Mouse (Mus musculus): ENCODE measurements at regions not wholly inside any gene's neighbourhood (a gene's known extent, or its start where the extent isn't known, plus 50 kb on each side); places are given as distances from the start of the nearest gene placed in this dataset.

DNA sequence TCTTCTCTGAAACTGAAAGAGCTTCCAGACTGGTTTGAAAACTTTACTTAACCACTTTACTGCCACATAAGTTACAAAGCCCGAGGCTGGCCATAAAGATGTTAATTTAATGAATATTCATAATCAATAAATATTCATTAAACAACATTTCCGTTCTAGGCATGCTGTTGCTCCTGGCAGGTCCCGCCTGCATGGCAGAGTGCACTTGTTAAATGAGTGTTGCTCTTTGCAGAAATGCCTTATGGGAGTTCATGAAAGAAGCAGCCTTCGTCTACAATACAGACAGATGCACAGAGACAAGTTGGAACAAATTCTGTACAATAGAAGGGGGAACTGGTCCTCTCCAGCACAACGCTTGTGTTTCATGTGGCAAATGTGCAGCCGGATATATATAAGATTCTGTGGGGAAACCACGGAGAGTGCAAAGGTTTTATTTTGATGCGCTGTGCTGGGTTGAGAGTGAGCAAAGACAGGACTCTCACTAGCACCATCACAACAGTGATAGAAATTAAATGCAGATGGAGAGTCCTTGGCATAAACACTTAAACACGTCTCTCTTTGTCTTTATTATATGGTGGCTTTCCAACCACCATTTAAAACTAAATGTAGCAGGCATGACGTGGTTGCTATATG lies 1034.2 kb downstream of the Ttll7 start:
- H3ac ChIP-seq (ENCODE audit: control insufficient read depth, insufficient read length, low read depth), result no peak overlapping the region
- TF ChIP-seq FOSL1 (IDR thresholded peaks at IDR 0.05; ENCODE audit: insufficient read depth, low read length, poor library complexity, severe bottlenecking) (no peak), MAX (IDR thresholded peaks at IDR 0.05) (no peak)
- H3K79me2 ChIP-seq (ENCODE audit: control insufficient read depth, insufficient read depth), result no peaks in the 10 kb centered on the region
- H3K79me3 ChIP-seq (ENCODE audit: low read depth), result no peaks in the 10 kb centered on the region
- no peaks in the 10 kb centered on the region for H3K36me3 ChIP-seq (ENCODE audit: control insufficient read depth, insufficient read depth)
- H3K27me3 ChIP-seq (ENCODE audit: control insufficient read depth, insufficient read depth, insufficient read length), result no peaks in the 10 kb centered on the region
- no peak overlapping the region for H3K4me3 ChIP-seq (ENCODE audit: insufficient read depth, poor library complexity, severe bottlenecking)

DNA sequence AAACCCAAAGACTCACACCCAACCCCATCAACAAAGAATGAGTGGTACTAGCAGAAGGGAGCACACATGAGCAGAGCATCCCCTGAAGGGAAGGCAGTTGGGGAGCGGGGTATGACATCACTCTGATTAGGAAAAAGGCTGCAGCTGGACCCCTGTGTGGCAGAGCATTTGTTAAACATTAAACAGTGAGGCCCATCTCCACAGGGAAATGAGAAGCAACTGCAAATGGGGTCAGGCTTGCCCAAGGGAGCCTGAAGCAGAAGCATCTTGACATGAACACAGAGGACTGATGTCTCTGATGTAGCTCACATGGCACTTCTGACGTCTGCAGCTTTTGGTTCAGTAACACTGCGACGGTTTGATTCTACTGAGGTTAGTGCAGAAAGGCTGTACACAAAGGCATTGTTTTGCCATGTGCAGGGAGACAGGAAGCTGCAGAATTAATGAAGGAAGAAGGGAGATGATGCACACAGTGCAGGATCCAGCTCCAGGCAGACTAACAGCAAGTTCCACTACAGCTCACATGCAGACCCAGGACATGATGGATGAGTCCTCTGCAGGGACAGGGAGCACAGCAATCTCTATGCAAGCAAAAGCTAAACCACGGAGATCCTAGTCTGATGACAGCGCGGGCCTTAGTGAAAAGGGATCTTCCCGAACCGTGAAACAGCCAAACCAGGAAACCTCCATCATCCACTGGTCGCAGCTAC lies 1030.9 kb downstream of the Ttll7 start:
- H3ac ChIP-seq (ENCODE audit: control insufficient read depth, insufficient read length, low read depth), result no peak overlapping the region
- no peak overlapping the region for H3K4me3 ChIP-seq (ENCODE audit: insufficient read depth, poor library complexity, severe bottlenecking)
- no peaks in the 10 kb centered on the region for H3K36me3 ChIP-seq (ENCODE audit: control insufficient read depth, insufficient read depth)
- TF ChIP-seq MAX (IDR thresholded peaks at IDR 0.05) (no peak), FOSL1 (IDR thresholded peaks at IDR 0.05; ENCODE audit: insufficient read depth, low read length, poor library complexity, severe bottlenecking) (no peak), CTCF (IDR thresholded peaks at IDR 0.05; ENCODE audit: control insufficient read depth, insufficient read depth, insufficient read length) (no peak), USF1 (IDR thresholded peaks at IDR 0.05; ENCODE audit: low read depth) (no peak), CEBPB (IDR thresholded peaks at IDR 0.05; ENCODE audit: low read depth) (no peak), MYOG (IDR thresholded peaks at IDR 0.05; ENCODE audit: control insufficient read depth, extremely low read depth, insufficient read length) (no peak), MYOD1 (IDR thresholded peaks at IDR 0.05; ENCODE audit: control insufficient read depth, insufficient read length, low read depth) (no peak)
- H3K79me3 ChIP-seq (ENCODE audit: low read depth), result no peaks in the 10 kb centered on the region
- no peaks in the 10 kb centered on the region for H3K79me2 ChIP-seq (ENCODE audit: control insufficient read depth, insufficient read depth)
- no peaks in the 10 kb centered on the region for H3K27me3 ChIP-seq (ENCODE audit: control insufficient read depth, insufficient read depth, insufficient read length)

- TF ChIP-seq CEBPB (IDR thresholded peaks at IDR 0.05; ENCODE audit: low read depth) (no peak), MYOD1 (IDR thresholded peaks at IDR 0.05; ENCODE audit: control insufficient read depth, insufficient read length, low read depth) (no peak), FOSL1 (IDR thresholded peaks at IDR 0.05; ENCODE audit: insufficient read depth, low read length, poor library complexity, severe bottlenecking) (no peak), CTCF (IDR thresholded peaks at IDR 0.05; ENCODE audit: control insufficient read depth, insufficient read depth, insufficient read length) (no peak), USF1 (IDR thresholded peaks at IDR 0.05; ENCODE audit: low read depth) (no peak), MAX (IDR thresholded peaks at IDR 0.05) (no peak), MYOG (IDR thresholded peaks at IDR 0.05; ENCODE audit: control insufficient read depth, extremely low read depth, insufficient read length) (no peak)
- no peaks in the 10 kb centered on the region for H3K79me3 ChIP-seq (ENCODE audit: low read depth)
- H3K36me3 ChIP-seq (ENCODE audit: control insufficient read depth, insufficient read depth), result no peaks in the 10 kb centered on the region
- no peaks in the 10 kb centered on the region for H3K27me3 ChIP-seq (ENCODE audit: control insufficient read depth, insufficient read depth, insufficient read length)
- no peak overlapping the region for H3K4me3 ChIP-seq (ENCODE audit: insufficient read depth, poor library complexity, severe bottlenecking)
- H3ac ChIP-seq (ENCODE audit: control insufficient read depth, insufficient read length, low read depth), result no peak overlapping the region
- no peaks in the 10 kb centered on the region for H3K79me2 ChIP-seq (ENCODE audit: control insufficient read depth, insufficient read depth)
Observed at GRCm38 (mm10) chr3:147878690-147879089, 1026.5 kb downstream of the Ttll7 start.

GRCm38 (mm10) chr3:147868281-147868680 lies 1016.1 kb downstream of the Ttll7 start:
- Histone ChIP-seq H3K27me3 (ENCODE audit: control insufficient read depth, insufficient read depth, insufficient read length) (no peaks in the 10 kb centered on the region), H3K79me2 (ENCODE audit: control insufficient read depth, insufficient read depth) (no peaks in the 10 kb centered on the region), H3K79me3 (ENCODE audit: low read depth) (no peaks in the 10 kb centered on the region), H3K36me3 (ENCODE audit: control insufficient read depth, insufficient read depth) (no peaks in the 10 kb centered on the region), H3K4me3 (ENCODE audit: insufficient read depth, poor library complexity, severe bottlenecking) (no peak overlapping the region), H3ac (ENCODE audit: control insufficient read depth, insufficient read length, low read depth) (no peak overlapping the region)
- TF ChIP-seq MYOG (IDR thresholded peaks at IDR 0.05; ENCODE audit: control insufficient read depth, extremely low read depth, insufficient read length) (no peak), MAX (IDR thresholded peaks at IDR 0.05) (no peak), MYOD1 (IDR thresholded peaks at IDR 0.05; ENCODE audit: control insufficient read depth, insufficient read length, low read depth) (no peak), CTCF (IDR thresholded peaks at IDR 0.05; ENCODE audit: control insufficient read depth, insufficient read depth, insufficient read length) (no peak), CEBPB (IDR thresholded peaks at IDR 0.05; ENCODE audit: low read depth) (no peak), USF1 (IDR thresholded peaks at IDR 0.05; ENCODE audit: low read depth) (no peak), FOSL1 (IDR thresholded peaks at IDR 0.05; ENCODE audit: insufficient read depth, low read length, poor library complexity, severe bottlenecking) (no peak)

DNA sequence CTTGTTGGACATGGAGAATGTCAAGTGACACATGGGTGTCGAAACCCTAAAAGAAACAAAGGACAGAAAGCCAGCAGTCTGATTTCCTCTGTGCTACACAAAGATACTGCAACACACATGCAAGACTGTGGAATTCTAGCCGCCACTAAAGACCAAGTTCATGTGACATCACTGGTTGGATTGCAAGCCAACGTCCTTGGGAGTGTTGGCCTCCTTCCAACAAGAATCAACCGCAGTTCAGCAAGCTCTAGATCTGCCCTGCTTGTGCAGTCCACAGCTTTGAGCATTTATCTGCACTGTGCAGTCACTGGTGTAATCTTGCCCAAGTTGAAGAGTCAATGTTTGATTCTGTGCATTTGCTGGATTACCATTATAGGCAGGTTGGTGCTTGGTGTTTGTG lies 1001.2 kb downstream of the Ttll7 start:
- Histone ChIP-seq H3K79me3 (ENCODE audit: low read depth) (no peaks in the 10 kb centered on the region), H3K27me3 (ENCODE audit: control insufficient read depth, insufficient read depth, insufficient read length) (no peaks in the 10 kb centered on the region), H3ac (ENCODE audit: control insufficient read depth, insufficient read length, low read depth) (no peak overlapping the region), H3K36me3 (ENCODE audit: control insufficient read depth, insufficient read depth) (no peaks in the 10 kb centered on the region), H3K4me3 (ENCODE audit: insufficient read depth, poor library complexity, severe bottlenecking) (no peak overlapping the region), H3K79me2 (ENCODE audit: control insufficient read depth, insufficient read depth) (no peaks in the 10 kb centered on the region)
- TF ChIP-seq CEBPB (IDR thresholded peaks at IDR 0.05; ENCODE audit: low read depth) (no peak), CTCF (IDR thresholded peaks at IDR 0.05; ENCODE audit: control insufficient read depth, insufficient read depth, insufficient read length) (no peak), FOSL1 (IDR thresholded peaks at IDR 0.05; ENCODE audit: insufficient read depth, low read length, poor library complexity, severe bottlenecking) (no peak), MYOD1 (IDR thresholded peaks at IDR 0.05; ENCODE audit: control insufficient read depth, insufficient read length, low read depth) (no peak), MAX (IDR thresholded peaks at IDR 0.05) (no peak), MYOG (IDR thresholded peaks at IDR 0.05; ENCODE audit: control insufficient read depth, extremely low read depth, insufficient read length) (no peak), USF1 (IDR thresholded peaks at IDR 0.05; ENCODE audit: low read depth) (no peak)
